Mouse (Mus musculus) liver, embryonic 16.5 days (tissue): ENCODE results near the gene Paqr6. TPM values are rescaled to one million over a fixed set of nuclear protein-coding genes. Genes with fewer than 3 reads are reported as not detected.
"Not testable (repeated sequence)": the region's sequence is repeated elsewhere in the genome, so short reads cannot be mapped to it uniquely, and the experiment has no call there.

Experiments used
- ATAC-seq: fragments of 200-750 bp; cut with Nextera tagmentation; 2 replicates; pipeline ENCODE4 v1.8.0; 2017; ENCODE audit warnings: low read depth, mild to moderate bottlenecking, moderate number of reproducible peaks, moderate library complexity
- H3K27ac ChIP-seq: fragments of 300-500 bp; sonication (generic); 2 replicates; pipeline ENCODE4 v1.5.1; 2014; ENCODE audit warnings: mild to moderate bottlenecking, low read length
- H3K27me3 ChIP-seq: fragments of 300-500 bp; sonication (generic); 2 replicates; pipeline ENCODE4 v1.6.1; 2014; ENCODE audit warnings: low read depth, low read length, mixed read lengths; ENCODE audit not compliant: control insufficient read depth, insufficient read depth
- H3K36me3 ChIP-seq: fragments of 300-500 bp; sonication (generic); 2 replicates; pipeline ENCODE4 v1.6.1; 2014; ENCODE audit warnings: mild to moderate bottlenecking; ENCODE audit not compliant: control insufficient read depth, insufficient read depth
- H3K4me1 ChIP-seq: fragments of 300-500 bp; sonication (generic); 2 replicates; pipeline ENCODE4 v1.6.1; 2014; ENCODE audit warnings: low read depth, low read length, mixed read lengths; ENCODE audit not compliant: control insufficient read depth
- H3K4me2 ChIP-seq: fragments of 300-500 bp; sonication (generic); 2 replicates; pipeline ENCODE4 v1.6.1; 2014; ENCODE audit warnings: low read depth, low read length, mixed read lengths
- H3K4me3 ChIP-seq: fragments of 300-500 bp; sonication (generic); 2 replicates; pipeline ENCODE4 v1.5.1; 2014; ENCODE audit warnings: low read depth, mild to moderate bottlenecking, low read length
- H3K9ac ChIP-seq: fragments of 300-500 bp; sonication (generic); 2 replicates; pipeline ENCODE4 v1.6.1; 2014; ENCODE audit warnings: low read depth, low read length
- H3K9me3 ChIP-seq: fragments of 300-500 bp; sonication (generic); replicated peaks from 2 replicates; pipeline ENCODE4 v1.6.1; 2016; ENCODE audit warnings: low read length; ENCODE audit not compliant: control insufficient read depth
- WGBS: fragments of 180-500 bp; shearing (Covaris S2); extraction: QIAGEN DNeasy Blood & Tissue Kit; methylation state at CpG from one replicate; pipeline ENCODE4 v1.1.7; 2014; ENCODE audit not compliant: insufficient replicate concordance; 5-methylcytosine and 5-hydroxymethylcytosine counted together
- polyA plus RNA-seq: library from polyadenylated mRNA; unstranded; fragments of >200 nt; fragmentation: Nextera tagmentation; extraction: Ambion mirVana; gene quantifications from 2 replicates; pipeline ENCODE4 v1.2.1, GENCODE M21; 2015

Gene Paqr6
- polyA plus RNA-seq, 1 experiment from 2014 or later, result 7.0 TPM

GRCm38 (mm10) chr3:88361612-88362313 is 2.6 kb upstream of the Paqr6 start:
- Histone ChIP-seq H3K4me1 (peaks cover 51% of the 10 kb centered on the region), H3K9ac (no peak overlapping the region), H3K27me3 (peaks cover 17% of the 10 kb centered on the region), H3K4me3 (no peak overlapping the region), H3K4me2 (no peak overlapping the region), H3K9me3 (no peaks in the 10 kb centered on the region), H3K27ac (peak overlapping the region; percentile 87), H3K36me3 (peaks cover 53% of the 10 kb centered on the region)
- no peak for ATAC-seq
- 80% methylated on average over 2 of the region's 2 CpGs for WGBS

GRCm38 (mm10) chr3:88363700-88364099 is 684 bp upstream of the Paqr6 start:
- peak overlapping the region; percentile 87 for H3K27ac ChIP-seq
- H3K9ac ChIP-seq, result peak overlapping the region; percentile 59
- ATAC-seq, result peak; percentile 94
- H3K36me3 ChIP-seq, result peaks cover 36% of the 10 kb centered on the region
- peaks cover 53% of the 10 kb centered on the region for H3K4me1 ChIP-seq
- no peaks in the 10 kb centered on the region for H3K9me3 ChIP-seq
- peaks cover 17% of the 10 kb centered on the region for H3K27me3 ChIP-seq
- WGBS, result 22% methylated on average over 4 of the region's 4 CpGs
- peak overlapping the region; percentile 67 for H3K4me2 ChIP-seq
- peak overlapping the region; percentile 59 for H3K4me3 ChIP-seq

GRCm38 (mm10) chr3:88365705-88366361 is 1.4 kb downstream of the Paqr6 start:
- peaks cover 52% of the 10 kb centered on the region for H3K4me1 ChIP-seq
- ATAC-seq, result no peak
- H3K27ac ChIP-seq, result no peak overlapping the region
- peaks cover 17% of the 10 kb centered on the region for H3K27me3 ChIP-seq
- peaks cover 4% of the 10 kb centered on the region; the same call in 1 of the 2 replicates for H3K9me3 ChIP-seq
- peak overlapping the region; percentile 59; the same call in 1 of the 2 replicates for H3K4me3 ChIP-seq
- WGBS, result 36% methylated on average over 34 of the region's 34 CpGs
- peaks cover 15% of the 10 kb centered on the region for H3K36me3 ChIP-seq
- H3K9ac ChIP-seq, result no peak overlapping the region
- peak overlapping the region; percentile 67; the same call in 1 of the 2 replicates for H3K4me2 ChIP-seq

GRCm38 (mm10) chr3:88366830-88367428 is 2.5 kb downstream of the Paqr6 start:
- not testable (repeated sequence) for H3K27ac ChIP-seq, H3K4me3 ChIP-seq, H3K36me3 ChIP-seq, H3K9ac ChIP-seq, H3K9me3 ChIP-seq
- peak; percentile 45 for ATAC-seq
- Histone ChIP-seq H3K4me1 (peaks cover 42% of the 10 kb centered on the region), H3K4me2 (0 out of 2 replicates have a peak overlapping the region, but pooled peaks have one; percentile 46), H3K27me3 (peaks cover 17% of the 10 kb centered on the region)
- 7% methylated on average over 18 of the region's 22 CpGs for WGBS

GRCm38 (mm10) chr3:88367517-88367916 is 3.1 kb downstream of the Paqr6 start:
- 36% methylated on average over 3 of the region's 7 CpGs for WGBS
- peaks cover 17% of the 10 kb centered on the region for H3K27me3 ChIP-seq
- not testable (repeated sequence) for H3K27ac ChIP-seq, H3K4me2 ChIP-seq, H3K9ac ChIP-seq, H3K4me3 ChIP-seq, ATAC-seq, H3K9me3 ChIP-seq, H3K36me3 ChIP-seq
- H3K4me1 ChIP-seq, result peaks cover 36% of the 10 kb centered on the region

GRCm38 (mm10) chr3:88368511-88368910 is 4.1 kb downstream of the Paqr6 start:
- Histone ChIP-seq H3K27me3 (peaks cover 17% of the 10 kb centered on the region), H3K4me1 (peaks cover 26% of the 10 kb centered on the region)
- H3K36me3 ChIP-seq, H3K27ac ChIP-seq, H3K9ac ChIP-seq, H3K9me3 ChIP-seq, ATAC-seq, H3K4me3 ChIP-seq, H3K4me2 ChIP-seq: not testable (repeated sequence)
- 66% methylated on average over 7 of the region's 7 CpGs for WGBS

GRCm38 (mm10) chr3:88372643-88373042 is 8.3 kb downstream of the Paqr6 start, which contains the start of gene Bglap3:
Gene Bglap3, minus strand, starts transcription at chr3:88372743.
- H3K9me3 ChIP-seq, H3K27me3 ChIP-seq, H3K9ac ChIP-seq, H3K4me1 ChIP-seq, H3K36me3 ChIP-seq, H3K4me3 ChIP-seq, H3K27ac ChIP-seq, ATAC-seq, H3K4me2 ChIP-seq: not testable (repeated sequence)
- 76% methylated on average over 9 of the region's 9 CpGs for whole genome bisulfite sequencing

- peak overlapping the region; percentile 35; the same call in 1 of the 2 replicates for H3K4me2 ChIP-seq
- ATAC-seq, result peak; percentile 82
- H3K9me3 ChIP-seq, H3K27me3 ChIP-seq, H3K36me3 ChIP-seq, H3K27ac ChIP-seq, H3K4me1 ChIP-seq, H3K4me3 ChIP-seq, H3K9ac ChIP-seq: not testable (repeated sequence)
- 10% methylated on average over 17 of the region's 19 CpGs for WGBS
Measured at GRCm38 (mm10) chr3:88375750-88376626, 11.6 kb downstream of the Paqr6 start.
